7 mouse cellular contexts compared by ENCODE assay signal in genomic region chr2:58566049-58566409, GRCm38 (mm10). TPM values are rescaled to one million over a fixed set of nuclear protein-coding genes. Genes with fewer than 3 reads are reported as not detected.
DNase-seq lines count a peak whose midpoint lies in the region; ATAC-seq and TF ChIP-seq lines count a peak whose summit lies in the region.

No protein-coding gene starts in this region.

- DNase-seq in neural tube, embryonic 11.5 days (ENCODE audit: low spot score): no peak
- no peak for DNase-seq in neural tube, embryonic 10.5 days (ENCODE audit: extremely low spot score, low spot score)
- DNase-seq in embryo, embryonic 11.5 days (ENCODE audit: low read depth, low spot score): peak; percentile 22
- no peak for DNase-seq in liver, embryonic 11.5 days (ENCODE audit: low spot score)
- DNase-seq in adrenal gland, adult 8-10 months: no peak

- TF ChIP-seq CTCF in testis, adult 2 months (IDR thresholded peaks at IDR 0.05; ENCODE audit: control insufficient read depth, insufficient read depth, insufficient replicate concordance, low read depth, low read length): no peak

- H3K9ac ChIP-seq in neural tube, embryonic 11.5 days (ENCODE audit: low read length): peak overlapping the region; percentile 65
- H3K9ac ChIP-seq in heart, embryonic 16.5 days (ENCODE audit: low read length): peak overlapping the region; percentile 96
- peak overlapping the region; percentile 73 for H3K9ac ChIP-seq in liver, embryonic 11.5 days (ENCODE audit: low read depth, low read length)

- peak overlapping the region; percentile 64 for H3K4me3 ChIP-seq in neural tube, embryonic 11.5 days (ENCODE audit: low read depth, low read length)
- peak overlapping the region; percentile 96 for H3K4me3 ChIP-seq in heart, embryonic 16.5 days (ENCODE audit: low read length)
- peak overlapping the region; percentile 78 for H3K4me3 ChIP-seq in liver, embryonic 11.5 days (ENCODE audit: low read depth, low read length)
- H3K4me3 ChIP-seq in testis, adult 2 months (ENCODE audit: control insufficient read depth, low read depth, low read length): peak overlapping the region; percentile 86

- peak overlapping the region; percentile 93 for H3K27ac ChIP-seq in neural tube, embryonic 11.5 days (ENCODE audit: low read depth, low read length)
- peak overlapping the region; percentile 98 for H3K27ac ChIP-seq in heart, embryonic 16.5 days (ENCODE audit: low read length)
- H3K27ac ChIP-seq in liver, embryonic 11.5 days (ENCODE audit: low read depth, low read length): peak overlapping the region; percentile 89
- H3K27ac ChIP-seq in testis, adult 2 months (ENCODE audit: control insufficient read depth, insufficient read depth, low read depth, low read length): no peak overlapping the region

- H3K9me3 ChIP-seq in neural tube, embryonic 11.5 days (ENCODE audit: control insufficient read depth, low read length): no peaks in the 10 kb centered on the region
- H3K9me3 ChIP-seq in heart, embryonic 16.5 days (replicated peaks; ENCODE audit: control insufficient read depth, low read length): no peaks in the 10 kb centered on the region
- H3K9me3 ChIP-seq in liver, embryonic 11.5 days (ENCODE audit: control insufficient read depth, low read length): no peaks in the 10 kb centered on the region

- H3K4me2 ChIP-seq in neural tube, embryonic 11.5 days (ENCODE audit: low read depth): peak overlapping the region; percentile 49
- H3K4me2 ChIP-seq in heart, embryonic 16.5 days (ENCODE audit: low read depth, low read length): peak overlapping the region; percentile 83
- H3K4me2 ChIP-seq in liver, embryonic 11.5 days: peak overlapping the region; percentile 80

- no peaks in the 10 kb centered on the region for H3K36me3 ChIP-seq in neural tube, embryonic 11.5 days (ENCODE audit: control insufficient read depth, insufficient read depth, low read length)
- no peaks in the 10 kb centered on the region for H3K36me3 ChIP-seq in heart, embryonic 16.5 days (ENCODE audit: control insufficient read depth, insufficient read depth)
- H3K36me3 ChIP-seq in liver, embryonic 11.5 days (ENCODE audit: control insufficient read depth, insufficient read depth, low read length): no peaks in the 10 kb centered on the region
- H3K36me3 ChIP-seq in testis, adult 2 months (ENCODE audit: control insufficient read depth, insufficient read depth, low read length): no peaks in the 10 kb centered on the region

- H3K27me3 ChIP-seq in neural tube, embryonic 11.5 days (ENCODE audit: control insufficient read depth, insufficient read depth, low read length): no peaks in the 10 kb centered on the region
- no peaks in the 10 kb centered on the region for H3K27me3 ChIP-seq in heart, embryonic 16.5 days (ENCODE audit: control insufficient read depth, insufficient read depth, low read length)
- 0 out of 2 replicates have a peak, but pooled peaks cover 2% of the 10 kb centered on the region for H3K27me3 ChIP-seq in liver, embryonic 11.5 days (replicated peaks; ENCODE audit: control insufficient read depth, insufficient read depth, low read length)
- no peaks in the 10 kb centered on the region; the same call in 1 of the 2 replicates for H3K27me3 ChIP-seq in testis, adult 2 months (ENCODE audit: control insufficient read depth, insufficient read depth, low read length)

- WGBS in neural tube, embryonic 11.5 days: 8% methylated on average over 6 of the region's 6 CpGs
- whole genome bisulfite sequencing in heart, embryonic 16.5 days: 5% methylated on average over 6 of the region's 6 CpGs
- WGBS in liver, embryonic 11.5 days: 16% methylated on average over 6 of the region's 6 CpGs

- H3K4me1 ChIP-seq in neural tube, embryonic 11.5 days (ENCODE audit: control insufficient read depth, insufficient read depth, low read length): peaks cover 12% of the 10 kb centered on the region; the same call in 1 of the 2 replicates
- H3K4me1 ChIP-seq in heart, embryonic 16.5 days (ENCODE audit: control insufficient read depth, insufficient read depth, low read length): peaks cover 47% of the 10 kb centered on the region
- peaks cover 21% of the 10 kb centered on the region for H3K4me1 ChIP-seq in liver, embryonic 11.5 days (replicated peaks; ENCODE audit: control insufficient read depth, insufficient read depth, low read length)
- H3K4me1 ChIP-seq in testis, adult 2 months (ENCODE audit: control insufficient read depth, insufficient read depth, low read length): no peaks in the 10 kb centered on the region; the same call in none of the 2 replicates

- TF ChIP-seq POLR2A in testis, adult 2 months (IDR thresholded peaks at IDR 0.05; ENCODE audit: control insufficient read depth, low read depth, low read length): no peak

- no peak for ATAC-seq in neural tube, embryonic 11.5 days (ENCODE audit: insufficient read depth, low FRiP score, low TSS enrichment)
- ATAC-seq in heart, embryonic 16.5 days (replicated peaks; ENCODE audit: extremely low read depth, insufficient read depth, low FRiP score): no peak; the same call in 1 of the 2 replicates
- ATAC-seq in liver, embryonic 11.5 days (replicated peaks; ENCODE audit: low FRiP score): no peak

RNA-seq across cellular contexts. Expression of gene Acvr1, which starts 0.9 kb away (rescaled TPM):
- polyA plus RNA-seq in neural tube, embryonic 11.5 days (2014; fragmentation: Nextera tagmentation; extraction: Ambion mirVana): 6.6 and 7.3 TPM in 2 replicates
- polyA plus RNA-seq in heart, embryonic 16.5 days (2015; fragmentation: Nextera tagmentation; extraction: Ambion mirVana): 7.2 and 8.0 TPM in 2 replicates
- polyA plus RNA-seq in liver, embryonic 11.5 days (2014; fragmentation: Nextera tagmentation; extraction: Ambion mirVana): 6.2 and 6.3 TPM in 2 replicates
- polyA plus RNA-seq in testis, adult 2 months (2012; rRNA removed): 2.0 and 2.3 TPM in 2 replicates
- 10 to 100 TPM; 32.9 to 91.3 (median 59.6) TPM for total RNA-seq in adrenal gland, adult 8-10 months (2022)

RNA-seq across cellular contexts. Expression of gene Upp2, which starts 1.1 kb away (rescaled TPM):
- polyA plus RNA-seq in neural tube, embryonic 11.5 days (2014; fragmentation: Nextera tagmentation; extraction: Ambion mirVana): 7.0 and 8.8 TPM in 2 replicates
- polyA plus RNA-seq in heart, embryonic 16.5 days (2015; fragmentation: Nextera tagmentation; extraction: Ambion mirVana): 5.4 and 6.4 TPM in 2 replicates
- 4.8 and 5.4 TPM in 2 replicates for polyA plus RNA-seq in liver, embryonic 11.5 days (2014; fragmentation: Nextera tagmentation; extraction: Ambion mirVana)
- 6.6 and 7.0 TPM in 2 replicates for polyA plus RNA-seq in testis, adult 2 months (2012; rRNA removed)
- total RNA-seq in adrenal gland, adult 8-10 months (2022): 10 to 100 TPM; 11.2 to 25.6 (median 20.1) TPM
